Mouse (Mus musculus) spleen, postnatal 10 days (tissue): ENCODE measurements around the gene Nfu1.

Experiments
- DNase-seq, 2 experiments: peaks; one replicate each; pipeline ENCODE4 v3.0.0; 2021 to 2022; ENCODE audit warnings: low spot score in 2 of 2

Nfu1 gene

DNA sequence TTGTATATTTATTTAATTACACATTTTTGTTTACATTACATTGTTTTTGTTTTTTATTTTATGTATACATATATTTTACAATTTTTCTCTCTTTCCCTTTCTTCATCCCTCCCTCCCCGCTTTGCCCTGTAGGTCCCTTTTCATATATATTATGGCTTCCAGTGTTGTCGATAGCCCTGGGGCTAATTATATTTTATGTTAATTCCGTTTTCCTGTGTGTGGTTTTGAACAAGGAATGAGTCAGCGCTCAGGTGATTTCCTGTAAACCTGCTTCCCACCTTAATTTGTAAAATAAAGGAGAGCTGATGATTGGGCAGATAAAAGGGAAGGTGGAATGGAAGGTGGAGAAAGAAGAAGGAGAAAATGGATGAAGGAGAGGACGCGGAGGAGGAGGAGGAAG is at the start of gene Nfu1:
TSS of gene Nfu1 (plus strand) at position 350 of the 400 bp plus-strand sequence.
- DNase-seq = no peak

- no peak for DNase-seq
Measured at GRCm38 (mm10) chr6:86963987-86964685, 44.9 kb upstream of the Nfu1 start.

DNA sequence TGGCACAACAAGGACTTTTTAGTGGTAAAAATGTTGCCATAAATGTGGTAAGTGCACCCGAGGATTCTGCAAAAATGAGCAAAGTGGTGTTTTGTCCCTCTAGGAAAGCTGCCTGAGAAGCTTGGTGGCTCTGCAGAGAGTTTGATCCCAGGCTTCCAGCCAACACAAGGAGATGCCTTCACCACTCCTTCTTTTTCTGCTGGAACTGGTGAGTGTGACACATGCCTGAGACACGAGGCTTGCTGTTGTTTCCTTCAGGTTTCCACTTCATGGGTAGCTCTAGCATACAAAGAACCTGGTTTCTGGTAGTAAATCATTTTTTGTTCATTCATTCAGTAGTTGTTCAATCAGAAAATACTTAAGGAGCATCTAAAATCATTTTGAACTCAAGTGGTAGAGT is 41.9 kb upstream of the Nfu1 start:
- DNase-seq = no peak

DNA sequence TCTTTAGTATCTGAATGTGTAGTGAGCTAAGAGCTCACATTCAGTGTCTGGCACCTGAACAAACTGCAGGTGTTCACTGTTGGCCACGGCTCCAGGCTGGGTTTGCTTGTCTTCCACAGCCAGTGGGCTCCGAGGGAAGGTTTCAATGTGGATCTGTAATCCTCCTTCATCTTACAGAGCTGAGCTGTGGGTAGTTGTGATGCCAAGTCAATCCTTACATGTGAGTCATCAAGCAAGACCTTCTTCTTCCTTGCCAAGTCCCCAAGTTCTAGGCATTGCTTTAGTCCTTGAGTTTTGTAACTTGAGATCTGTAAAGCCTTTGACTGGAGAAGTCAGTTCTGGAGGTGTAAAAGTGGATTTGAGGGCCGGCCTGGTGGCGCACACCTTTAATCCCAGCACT is 35.1 kb upstream of the Nfu1 start:
- no peak for DNase-seq

DNA sequence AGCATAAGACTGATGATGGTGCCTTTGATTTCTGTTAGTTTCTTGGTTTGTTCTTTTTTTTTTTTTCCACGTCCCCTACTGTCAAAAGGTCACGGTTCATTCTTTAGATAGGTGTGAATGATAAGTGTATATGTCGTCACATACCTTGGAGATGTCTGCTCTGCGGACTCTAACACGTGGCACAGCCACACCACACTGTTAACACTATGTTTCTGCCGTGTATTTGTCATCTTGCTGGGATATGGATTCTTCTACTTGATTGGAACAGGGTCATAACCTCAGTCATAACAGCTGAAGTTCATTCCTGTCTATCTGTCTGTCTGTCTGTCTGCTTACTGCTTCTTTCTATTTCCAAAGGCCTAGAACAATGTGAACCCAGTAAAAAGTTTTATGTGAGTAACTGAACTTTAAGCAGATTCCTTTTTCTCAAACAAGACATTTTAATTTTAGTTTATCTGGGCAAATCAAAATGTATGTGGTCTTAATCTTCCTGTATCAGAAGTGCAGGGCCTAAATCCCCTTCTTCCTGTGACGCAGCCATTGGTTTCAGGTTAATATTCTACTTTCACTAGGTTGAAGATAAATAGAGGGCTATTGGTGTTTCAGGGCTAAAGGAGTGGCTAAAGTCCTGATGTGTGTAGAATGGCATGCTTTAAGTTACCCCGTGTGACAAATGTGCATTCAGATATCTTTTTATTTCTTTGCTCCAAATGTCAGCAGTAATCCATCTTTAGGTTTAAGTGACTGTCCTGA is 30.7 kb upstream of the Nfu1 start:
- DNase-seq = no peak

GRCm38 (mm10) chr6:86978909-86979265 is 30.1 kb upstream of the Nfu1 start:
- DNase-seq = no peak

- no peak for DNase-seq
Measured at GRCm38 (mm10) chr6:86981206-86981605, 27.8 kb upstream of the Nfu1 start.

DNA sequence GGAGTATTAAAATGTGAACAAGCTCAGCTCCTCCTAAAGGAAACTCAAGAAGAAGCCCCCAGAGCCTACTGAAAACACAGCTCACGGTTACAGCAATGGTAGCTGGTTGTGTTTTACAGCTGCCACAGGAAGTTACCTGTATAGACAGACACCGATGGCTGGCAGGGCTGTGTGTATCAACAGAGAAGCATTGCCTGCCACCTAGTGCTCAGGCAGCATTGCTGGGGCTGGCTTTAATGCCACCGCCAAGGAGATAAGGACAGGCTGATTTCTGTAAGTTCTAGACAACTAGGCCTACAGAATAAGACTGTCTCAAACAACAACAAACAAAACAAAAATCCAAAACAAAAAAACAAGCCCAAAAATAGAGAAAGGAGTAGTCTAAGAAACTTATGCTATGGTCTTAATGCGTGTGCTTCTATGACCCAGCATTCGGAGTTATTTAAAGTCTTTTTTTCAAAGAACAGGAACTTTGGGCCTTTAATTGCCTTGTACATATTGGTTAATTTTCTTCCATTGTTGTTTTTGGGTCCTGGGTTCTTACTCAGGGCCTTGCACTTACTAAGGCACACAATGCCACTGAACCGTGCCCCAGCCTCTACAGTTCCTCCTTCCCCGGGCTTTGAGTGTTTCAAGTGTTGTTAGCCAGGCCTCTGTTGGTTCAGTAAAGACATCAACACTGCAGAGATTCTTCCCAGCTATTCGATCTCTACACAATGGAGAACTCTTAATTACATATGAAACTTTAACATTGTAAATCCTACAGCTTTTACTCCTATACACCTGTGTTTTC is 23.5 kb upstream of the Nfu1 start:
- no peak for DNase-seq

DNA sequence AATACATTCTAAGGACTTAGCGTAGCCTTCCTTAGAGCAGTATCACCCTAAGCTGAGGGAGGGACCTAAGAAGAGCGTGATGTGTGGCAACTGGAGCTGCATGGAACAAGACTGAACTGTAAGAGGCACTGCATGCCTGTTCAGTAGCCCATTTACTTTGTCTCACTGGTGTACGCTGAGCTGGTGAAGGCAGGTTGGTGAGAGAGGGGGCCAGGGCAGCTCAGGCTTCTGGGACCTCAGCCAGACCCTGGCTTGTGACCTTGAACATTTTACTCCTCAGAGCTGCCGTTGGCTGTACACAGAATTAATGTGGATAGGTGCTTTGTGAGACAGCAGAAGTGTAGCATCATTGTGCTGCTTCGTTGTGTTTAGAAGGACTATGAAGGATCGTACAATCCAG is 19.5 kb upstream of the Nfu1 start:
- no peak for DNase-seq

DNA sequence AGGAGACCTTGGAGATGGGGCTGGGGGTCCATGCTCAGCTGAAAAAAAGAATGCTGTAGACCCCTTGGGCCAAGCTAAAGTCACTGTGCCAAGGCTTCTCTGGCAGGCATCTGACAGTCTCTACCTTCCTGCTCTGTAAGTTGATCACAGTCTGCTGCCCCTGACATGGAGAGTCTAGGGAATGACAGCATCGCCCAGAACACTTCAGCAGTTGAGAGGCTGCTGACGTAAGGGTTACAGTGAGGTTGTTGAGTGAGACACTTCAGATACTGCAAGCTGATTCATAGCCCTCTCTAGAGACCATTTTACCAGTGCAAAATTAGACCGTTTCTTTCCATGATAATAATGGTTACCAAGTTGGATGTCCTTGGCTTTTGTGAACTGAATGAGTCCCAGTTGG is 18.0 kb upstream of the Nfu1 start:
- DNase-seq = no peak

GRCm38 (mm10) chr6:86992349-86992748 is 16.7 kb upstream of the Nfu1 start:
- no peak for DNase-seq

- DNase-seq = no peak
Measured at GRCm38 (mm10) chr6:86994254-86994653, 14.8 kb upstream of the Nfu1 start.

- DNase-seq = no peak
Measured at GRCm38 (mm10) chr6:86996629-86997307, 12.3 kb upstream of the Nfu1 start.

DNA sequence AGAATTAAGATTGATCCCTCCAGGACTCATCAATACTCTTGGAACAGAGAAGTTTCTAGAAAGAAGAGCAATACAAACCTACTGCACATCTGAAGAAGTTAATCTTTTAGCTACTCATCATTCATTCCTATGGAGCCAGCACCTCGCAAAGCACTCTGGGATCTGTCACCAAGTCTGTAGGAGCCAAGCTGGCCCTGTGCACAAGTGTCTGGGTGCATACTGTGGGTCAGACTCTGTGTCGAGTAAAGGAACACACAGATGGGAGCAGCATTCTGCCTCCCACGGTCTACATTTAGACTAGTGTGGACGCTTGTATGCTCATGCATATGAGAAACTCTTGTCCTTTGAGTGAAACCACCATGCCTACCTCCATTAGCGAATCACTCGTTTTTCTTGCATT is 11.7 kb upstream of the Nfu1 start:
- no peak for DNase-seq

DNA sequence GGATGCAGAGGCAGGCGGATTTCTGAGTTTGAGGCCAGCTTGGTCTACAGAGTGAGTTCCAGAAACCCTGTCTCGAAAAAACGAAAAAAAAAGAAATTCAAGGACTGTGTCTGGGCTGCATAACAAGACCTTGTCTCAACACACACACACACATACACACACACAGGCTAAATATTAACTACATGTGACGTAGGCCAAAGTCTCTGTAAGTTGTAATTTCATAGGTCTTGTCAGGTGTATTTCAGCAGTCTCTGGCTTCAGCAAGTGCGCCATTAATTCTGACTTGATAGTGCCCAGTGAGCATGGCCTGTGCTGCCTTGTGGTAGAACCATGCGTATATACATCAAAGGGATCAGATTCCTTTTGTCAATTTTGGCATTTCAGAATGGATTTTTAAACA is 7.0 kb upstream of the Nfu1 start:
- DNase-seq = no peak

DNA sequence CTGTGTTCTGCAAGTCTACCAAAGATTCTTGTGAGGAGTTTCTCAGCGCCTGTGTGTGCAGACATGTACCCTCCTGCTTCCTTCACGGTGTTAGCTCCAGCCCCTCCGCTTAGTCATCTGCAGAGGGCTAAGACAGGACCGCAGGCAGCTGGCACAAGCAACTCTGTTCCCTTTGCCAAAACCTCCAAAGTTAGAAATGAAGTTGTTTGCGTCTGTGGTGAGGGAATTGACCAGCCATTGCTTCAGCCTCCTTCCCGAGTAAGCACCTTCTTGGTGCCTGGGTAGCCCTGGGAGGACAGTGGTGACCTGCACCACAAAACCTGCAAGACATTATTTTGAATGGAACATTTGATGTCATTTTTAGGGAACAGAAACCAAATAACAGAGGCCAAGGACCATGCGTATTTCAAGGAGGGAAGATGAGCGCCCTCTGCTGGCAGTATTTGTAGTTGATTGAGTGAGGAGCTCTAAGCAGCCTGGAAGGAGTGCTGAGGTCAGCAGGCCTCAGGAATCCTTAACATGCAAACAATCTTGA is 6.4 kb upstream of the Nfu1 start:
- peak; percentile 76 to 91 for DNase-seq

DNA sequence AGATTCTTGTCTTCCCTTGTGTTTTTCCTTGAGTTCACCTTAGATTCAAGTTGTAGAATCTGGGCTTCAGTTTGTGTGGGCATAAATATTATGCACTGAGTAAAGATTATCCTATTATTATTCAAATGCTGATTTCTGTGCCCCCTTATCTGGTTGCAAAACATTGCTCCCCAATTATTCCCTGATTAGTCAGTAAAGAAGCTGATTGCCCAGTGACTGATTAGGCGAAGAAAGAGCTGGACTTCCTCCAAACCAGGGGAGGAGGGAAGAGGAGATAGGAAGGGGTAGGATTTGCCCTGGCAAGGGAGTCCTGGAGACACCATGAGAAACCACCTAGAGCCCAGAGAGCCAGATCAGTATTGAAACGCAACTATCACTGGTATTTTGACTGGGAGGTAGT is 4.9 kb upstream of the Nfu1 start:
- no peak for DNase-seq

- no peak for DNase-seq
Measured at GRCm38 (mm10) chr6:87005577-87005976, 3.5 kb upstream of the Nfu1 start.

DNA sequence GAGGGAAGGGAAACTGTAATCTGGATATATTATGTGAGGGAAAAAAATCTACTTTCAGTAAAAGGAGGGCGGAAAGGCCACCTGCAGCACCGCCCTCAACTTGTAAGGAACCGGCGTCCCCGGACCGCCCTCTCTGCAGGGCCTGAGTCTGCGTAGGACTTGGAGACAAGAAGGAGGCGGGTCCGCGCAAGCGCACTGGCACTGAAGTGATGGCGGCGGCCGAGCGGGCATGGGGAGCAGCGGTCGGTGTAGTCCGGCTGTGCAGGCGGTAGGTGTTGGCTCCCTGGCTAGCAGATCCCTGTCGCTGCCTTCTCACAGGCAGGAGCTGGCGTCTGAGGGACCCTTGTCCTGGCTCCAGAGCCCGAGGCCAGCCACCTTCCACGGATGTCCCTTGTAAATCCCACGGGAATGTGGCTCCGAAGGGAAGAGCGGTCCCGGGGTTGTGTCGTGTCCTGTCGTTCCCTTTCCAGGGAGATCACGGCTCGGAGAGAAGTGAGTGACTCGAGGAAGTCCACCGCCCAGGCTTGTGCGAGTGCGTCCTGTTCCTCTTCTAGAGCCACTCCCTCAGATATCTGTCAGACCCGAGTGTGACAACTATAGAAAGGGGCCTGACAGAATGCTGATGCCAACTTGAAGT is 774 bp downstream of the Nfu1 start:
- peak; percentile 91 to 97 for DNase-seq

GRCm38 (mm10) chr6:87016916-87017315 is 7.9 kb downstream of the Nfu1 start:
- peak in 1 of 2 experiments; percentile 60 for DNase-seq

DNA sequence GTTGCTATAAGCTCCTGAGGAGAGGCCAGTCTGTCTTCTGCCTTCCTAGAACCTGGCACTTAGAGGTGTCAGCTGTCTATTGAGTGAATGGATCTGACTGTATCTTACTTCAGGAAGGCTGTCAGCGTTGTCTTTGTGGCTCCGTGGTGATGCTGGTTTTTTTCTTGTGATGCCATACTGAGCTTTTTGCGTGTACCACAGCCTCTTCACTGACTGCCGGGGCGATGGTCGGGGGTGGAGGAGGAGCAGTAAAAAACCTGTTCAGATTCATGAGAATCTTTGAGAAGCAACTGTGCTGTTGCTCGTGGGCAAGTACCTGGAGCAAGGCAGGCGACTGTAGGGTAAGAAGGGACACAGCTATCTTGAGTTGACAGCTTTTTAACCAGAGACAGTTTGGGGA is 9.8 kb downstream of the Nfu1 start:
- DNase-seq = no peak
